Mouse (Mus musculus) thymus, postnatal 14 days (tissue): ENCODE measurements at regions not wholly inside any gene's neighbourhood (a gene's known extent, or its start where the extent isn't known, plus 50 kb on each side); places are given as distances from the start of the nearest gene placed in this dataset.
"Not testable (repeated sequence)": the region's sequence is repeated elsewhere in the genome, so short reads cannot be mapped to it uniquely, and the experiment has no call there.

Source experiments
- DNase-seq: peaks from one replicate; pipeline ENCODE4 v3.0.0; 2021

GRCm38 (mm10) chr4:61998366-61998765 lies 55.6 kb downstream of the Mup20 start:
- DNase-seq = peak; percentile 9

- DNase-seq = not testable (repeated sequence)
These were observed 64.0 kb downstream of the Mup20 start for GRCm38 (mm10) chr4:61989941-61990340.

GRCm38 (mm10) chr4:61976159-61976558 lies 77.8 kb downstream of the Mup20 start:
- no peak for DNase-seq

- peak; percentile 6 for DNase-seq
These were observed 80.7 kb downstream of the Mup20 start for GRCm38 (mm10) chr4:61973236-61973635.

GRCm38 (mm10) chr4:61969691-61970090 lies 84.3 kb downstream of the Mup20 start:
- no peak for DNase-seq

GRCm38 (mm10) chr4:61967674-61968073 lies 86.3 kb downstream of the Mup20 start:
- not testable (repeated sequence) for DNase-seq

- DNase-seq = no peak
These were observed 91.6 kb downstream of the Mup20 start for GRCm38 (mm10) chr4:61962315-61962714.
